Mouse (Mus musculus) cerebellum, postnatal 4 days (tissue): ENCODE measurements around the gene Olfr478.
"Not testable (repeated sequence)": the region's sequence is repeated elsewhere in the genome, so short reads cannot be mapped to it uniquely, and the experiment has no call there.

ENCODE experiments used
- DNase-seq, 2 experiments: peaks; one replicate each; pipeline ENCODE4 v3.0.0; 2022; ENCODE audit warnings: low spot score in 2 of 2, mixed read lengths in 1 of 2

The Olfr478 gene

GRCm38 (mm10) chr7:108033889-108034288, at the start of gene Olfr478:
Gene Olfr478, minus strand, starts transcription at chr7:108033989.
- DNase-seq: no peak

DNA sequence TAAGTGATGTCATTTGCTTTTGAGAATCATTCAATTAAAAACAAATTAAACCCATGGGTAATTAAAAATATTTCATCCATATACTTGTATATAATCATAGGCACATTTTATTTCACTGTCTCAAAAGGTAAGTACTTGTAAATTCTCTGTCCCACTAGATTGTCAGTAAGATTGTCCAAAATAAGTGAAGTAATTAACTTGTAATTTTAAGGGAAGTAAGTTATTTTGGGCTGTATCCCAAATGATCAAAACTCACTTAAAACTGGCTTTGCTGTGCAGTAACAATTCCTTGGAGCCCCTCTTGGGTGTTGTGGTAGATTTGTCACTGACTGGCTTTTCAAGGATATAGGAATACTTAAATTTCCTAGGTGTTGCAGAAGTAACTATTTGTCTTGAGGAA, 45.8 kb upstream of the Olfr478 start, which contains the start of gene Olfr481:
Olfr481 (plus strand) TSS at position 301 of the 400 bp plus-strand sequence.
- no peak for DNase-seq

- no peak for DNase-seq
Observed at GRCm38 (mm10) chr7:108067246-108067645, 33.5 kb upstream of the Olfr478 start, which contains the start of gene Olfr480. Gene Olfr480, minus strand, starts transcription at chr7:108067346.

DNA sequence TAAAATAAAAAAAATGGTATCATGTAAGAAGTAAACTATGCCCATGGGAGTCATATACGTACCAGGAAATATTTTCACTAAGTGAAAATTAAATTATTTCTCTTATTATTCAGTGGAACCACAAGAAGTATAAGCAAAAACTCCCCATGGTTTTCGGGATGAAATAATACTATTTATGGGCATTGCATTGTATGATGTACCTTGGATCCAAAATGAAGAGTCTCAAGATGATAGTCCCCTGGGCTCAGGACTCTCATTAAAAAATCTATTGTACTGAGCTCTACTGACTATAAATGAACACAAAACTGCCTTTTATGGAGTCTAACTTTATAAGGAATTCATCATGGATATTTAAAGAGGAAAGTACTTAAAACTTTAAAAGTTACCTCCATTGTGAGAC, 16.6 kb upstream of the Olfr478 start, which contains the start of gene Olfr479:
Olfr479 (plus strand) TSS at position 301 of the 400 bp plus-strand sequence.
- DNase-seq: no peak

- DNase-seq: not testable (repeated sequence)
Observed at GRCm38 (mm10) chr7:108014256-108014655, 19.5 kb downstream of the Olfr478 start.

- DNase-seq: no peak
Observed at GRCm38 (mm10) chr7:107986393-107986792, 47.4 kb downstream of the Olfr478 start, which contains the start of gene Olfr477. Gene Olfr477, plus strand, starts transcription at chr7:107986693.
